Comparison of ENCODE assay signal across 13 mouse cellular contexts in the genomic region with DNA sequence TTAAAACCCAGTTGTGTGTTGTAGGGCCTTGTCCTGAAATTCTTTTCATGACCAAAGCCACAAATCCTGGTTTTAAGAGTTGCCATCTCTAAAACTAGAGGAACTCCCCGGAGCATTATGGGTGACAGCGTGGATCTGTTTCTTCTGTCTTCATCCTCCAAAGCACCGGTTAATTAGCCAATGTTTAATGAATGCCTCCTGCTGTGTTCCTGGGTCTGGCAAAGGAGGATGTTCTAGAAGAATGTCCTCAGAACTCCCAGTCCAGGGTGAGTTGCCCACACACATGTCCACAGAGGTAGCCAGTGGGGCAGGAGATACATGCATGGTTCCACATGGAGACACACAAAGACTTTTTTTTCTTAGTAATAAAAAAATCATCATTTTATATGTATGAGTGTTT. TPM values are rescaled to one million over a fixed set of nuclear protein-coding genes. Genes with fewer than 3 reads are reported as not detected.
DNase-seq lines count a peak whose midpoint lies in the region; ATAC-seq and TF ChIP-seq lines count a peak whose summit lies in the region.
"Had no signal": no experiment of that assay in that cellular context is flagged by ENCODE, and none has a peak within 500 bp of the region (broad histone marks: within the 10 kb centered on the region; RNA-seq: fewer than 3 reads in every experiment).

No protein-coding gene starts in this region.

- no peak overlapping the region for H3K4me3 ChIP-seq in kidney, adult 2 months (ENCODE audit: insufficient read depth, low read depth, low read length)
- H3K4me3 ChIP-seq in embryonic facial prominence, embryonic 12.5 days = no peak overlapping the region
- no peak overlapping the region for H3K4me3 ChIP-seq in embryonic facial prominence, embryonic 14.5 days (ENCODE audit: low read depth, low read length)
- H3K4me3 ChIP-seq in intestine, embryonic 16.5 days (ENCODE audit: low read length) = no peak overlapping the region
- H3K4me3 ChIP-seq: erythroblast, embryonic 14.5 days had no signal

- no peak for TF ChIP-seq CTCF in kidney, adult 2 months (conservative IDR thresholded peaks at IDR 0.05; ENCODE audit: insufficient read depth, insufficient read length, low read depth, low read length)

- H3K9me3 ChIP-seq in embryonic facial prominence, embryonic 12.5 days = no peaks in the 10 kb centered on the region
- H3K9me3 ChIP-seq in embryonic facial prominence, embryonic 14.5 days (ENCODE audit: control insufficient read depth, low read length) = no peaks in the 10 kb centered on the region
- H3K9me3 ChIP-seq in intestine, embryonic 16.5 days (ENCODE audit: control insufficient read depth, low read length) = no peaks in the 10 kb centered on the region

- H3K27me3 ChIP-seq in kidney, adult 2 months (replicated peaks; ENCODE audit: control insufficient read depth, insufficient read depth, low read length) = no peaks in the 10 kb centered on the region; the same call in 1 of the 2 replicates
- no peaks in the 10 kb centered on the region for H3K27me3 ChIP-seq in embryonic facial prominence, embryonic 12.5 days
- no peaks in the 10 kb centered on the region for H3K27me3 ChIP-seq in embryonic facial prominence, embryonic 14.5 days (replicated peaks; ENCODE audit: control insufficient read depth, insufficient read depth, low read length)
- H3K27me3 ChIP-seq in intestine, embryonic 16.5 days (replicated peaks; ENCODE audit: control insufficient read depth, insufficient read depth, low read length) = no peaks in the 10 kb centered on the region

- WGBS in kidney, adult 2 months = 46% methylated on average over 3 of the region's 3 CpGs
- 81% methylated on average over 3 of the region's 3 CpGs for WGBS in embryonic facial prominence, embryonic 12.5 days
- 81% methylated on average over 3 of the region's 3 CpGs for WGBS in embryonic facial prominence, embryonic 14.5 days
- WGBS in intestine, embryonic 16.5 days = 80% methylated on average over 3 of the region's 3 CpGs

- ATAC-seq in embryonic facial prominence, embryonic 12.5 days (ENCODE audit: insufficient number of reproducible peaks, insufficient read depth, low FRiP score, low TSS enrichment) = no peak
- no peak for ATAC-seq in embryonic facial prominence, embryonic 14.5 days (ENCODE audit: low read depth)
- no peak for ATAC-seq in intestine, embryonic 16.5 days
- no peak for ATAC-seq in activated CD4-positive, CD25-positive, alpha-beta regulatory T cell, adult 4 months

- no peak overlapping the region for H3K27ac ChIP-seq in kidney, adult 2 months (ENCODE audit: insufficient read depth, low read depth, low read length)
- peak overlapping the region; percentile 85 for H3K27ac ChIP-seq in embryonic facial prominence, embryonic 12.5 days
- peak overlapping the region; percentile 76 for H3K27ac ChIP-seq in embryonic facial prominence, embryonic 14.5 days (replicated peaks; ENCODE audit: low read depth, low read length)
- H3K27ac ChIP-seq in intestine, embryonic 16.5 days (ENCODE audit: low read length) = peak overlapping the region; percentile 81

- peak; percentile 75 for DNase-seq in kidney, adult 2 months
- DNase-seq in kidney, postnatal 14 days = no peak
- no peak for DNase-seq in embryonic facial prominence, embryonic 14.5 days (ENCODE audit: low spot score)
- no peak for DNase-seq in gastrocnemius, postnatal 25 days
- no peak for DNase-seq in cerebellum, adult 11 months
- DNase-seq: adrenal gland, adult 8-10 months; layer of hippocampus, adult 9-11 months; left cerebral cortex, postnatal 4 days; lung, adult 18-20 months had no signal

- no peak for TF ChIP-seq POLR2A in kidney, adult 2 months (IDR thresholded peaks at IDR 0.05; ENCODE audit: low read depth, low read length)

- H3K4me1 ChIP-seq in kidney, adult 2 months (ENCODE audit: control insufficient read depth, insufficient read depth, low read length) = peaks cover 29% of the 10 kb centered on the region; the same call in 1 of the 2 replicates
- H3K4me1 ChIP-seq in embryonic facial prominence, embryonic 12.5 days = peaks cover 56% of the 10 kb centered on the region
- H3K4me1 ChIP-seq in embryonic facial prominence, embryonic 14.5 days (ENCODE audit: control insufficient read depth, insufficient read depth, low read length) = peaks cover 56% of the 10 kb centered on the region
- peaks cover 47% of the 10 kb centered on the region for H3K4me1 ChIP-seq in intestine, embryonic 16.5 days (ENCODE audit: control insufficient read depth, insufficient read depth, low read length)

- no peak overlapping the region for H3K9ac ChIP-seq in embryonic facial prominence, embryonic 12.5 days
- no peak overlapping the region for H3K9ac ChIP-seq in embryonic facial prominence, embryonic 14.5 days (ENCODE audit: low read depth, low read length)
- H3K9ac ChIP-seq in intestine, embryonic 16.5 days (ENCODE audit: low read depth, low read length) = no peak overlapping the region

- H3K4me2 ChIP-seq in embryonic facial prominence, embryonic 12.5 days (replicated peaks) = no peak overlapping the region
- no peak overlapping the region for H3K4me2 ChIP-seq in embryonic facial prominence, embryonic 14.5 days (ENCODE audit: low read depth, low read length)
- no peak overlapping the region for H3K4me2 ChIP-seq in intestine, embryonic 16.5 days (ENCODE audit: low read depth, low read length)

- H3K36me3 ChIP-seq in kidney, adult 2 months (ENCODE audit: control insufficient read depth, insufficient read depth, low read length) = no peaks in the 10 kb centered on the region
- no peaks in the 10 kb centered on the region for H3K36me3 ChIP-seq in embryonic facial prominence, embryonic 12.5 days
- H3K36me3 ChIP-seq in embryonic facial prominence, embryonic 14.5 days (ENCODE audit: control insufficient read depth, insufficient read depth, low read length) = no peaks in the 10 kb centered on the region
- H3K36me3 ChIP-seq in intestine, embryonic 16.5 days (ENCODE audit: control insufficient read depth, insufficient read depth, low read length) = no peaks in the 10 kb centered on the region

RNA-seq across cellular contexts. Expression of a gene that starts 28.2 kb away (rescaled TPM):
- 51.2 and 56.6 TPM in 2 replicates for polyA plus RNA-seq in kidney, adult 2 months (2012; rRNA removed)
- polyA plus RNA-seq in embryonic facial prominence, embryonic 12.5 days (2016; fragmentation: Nextera tagmentation; extraction: Ambion mirVana) = 50.6 and 54.3 TPM in 2 replicates
- polyA plus RNA-seq in embryonic facial prominence, embryonic 14.5 days (2014; fragmentation: Nextera tagmentation; extraction: Ambion mirVana) = 35.4 and 38.7 TPM in 2 replicates
- polyA plus RNA-seq in intestine, embryonic 16.5 days (2015; fragmentation: Nextera tagmentation; extraction: Ambion mirVana) = 17.3 and 19.1 TPM in 2 replicates
- 10 to 100 TPM; 24.0 to 30.0 TPM for total RNA-seq in gastrocnemius, postnatal 25 days (2021)
- under 1 TPM; 0.13 to 0.61 TPM for polyA plus RNA-seq in activated CD4-positive, CD25-positive, alpha-beta regulatory T cell, adult 4 months (2017; shearing (Covaris generic))

Comparison
In these comparisons a context has a peak if more than half of its experiments do, and no peak if none do; other contexts are left out.
1. RNA of a gene that starts 28.2 kb away (polyA plus RNA-seq): 50.6 to 54.3 TPM in embryonic facial prominence, embryonic 12.5 days, 51.2 to 56.6 TPM in kidney, adult 2 months, 35.4 to 38.7 TPM in embryonic facial prominence, embryonic 14.5 days and 17.3 to 19.1 TPM in intestine, embryonic 16.5 days; 0.13 to 0.61 TPM in activated CD4-positive, CD25-positive, alpha-beta regulatory T cell, adult 4 months; every median in the first group is over 10 times any median in the second.